Mouse (Mus musculus) adrenal gland, adult 8-10 months (tissue): ENCODE results near the gene Aco1. TPM values are rescaled to one million over a fixed set of nuclear protein-coding genes. Genes with fewer than 3 reads are reported as not detected.

Source experiments
- total RNA-seq, 4 experiments: library from RNA; stranded (reverse); gene quantifications; 2 replicates each; pipeline ENCODE4 v1.2.4; 2022

Gene Aco1
- total RNA-seq, 4 experiments from 2014 or later, result 76.7 to 161 (median 113) TPM

Other genes with a start within 250 kb of the Aco1 start
- 10 to 100 TPM; 34.0 to 40.5 (median 37.5) TPM for gene Ddx58, start 96.7 kb downstream of the Aco1 start, total RNA-seq
- gene Smim27, start 126.5 kb downstream of the Aco1 start, total RNA-seq, result 10 to 100 TPM; 39.1 to 77.7 (median 55.6) TPM
- gene Topors, start 126.8 kb downstream of the Aco1 start, total RNA-seq, result 10 to 100 TPM; 29.0 to 30.4 (median 29.9) TPM
- gene Ndufb6, start 136.3 kb downstream of the Aco1 start, total RNA-seq, result 100 to 1,000 TPM; 151 to 218 (median 179) TPM